Mouse (Mus musculus): ENCODE results near the gene Cybb.
"Not testable (repeated sequence)": the region's sequence is repeated elsewhere in the genome, so short reads cannot be mapped to it uniquely, and the experiment has no call there.

The Cybb gene

DNA sequence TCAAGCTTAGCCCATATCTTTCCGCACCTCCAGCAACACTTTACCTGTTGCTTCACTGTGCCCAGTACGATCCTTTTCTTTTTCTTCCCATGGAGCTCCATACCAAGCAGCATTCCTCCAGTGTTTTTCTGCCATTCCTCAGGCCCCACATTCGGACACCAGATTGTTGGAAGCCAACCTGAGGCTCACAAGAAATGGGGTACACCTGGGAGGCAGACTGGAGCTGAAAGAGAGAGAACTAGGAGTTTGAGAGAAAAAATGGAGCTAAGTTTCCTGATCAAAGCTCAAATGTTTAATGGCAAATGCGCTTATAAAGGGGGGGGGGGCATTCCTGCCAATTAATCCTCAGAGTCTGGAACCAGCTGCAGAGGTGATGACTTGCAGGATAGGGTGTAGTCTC is at the start of gene Cybb:
Gene Cybb, minus strand, starts transcription at position 101 of the 400 bp plus-strand sequence.
- no peak for DNase-seq

DNA sequence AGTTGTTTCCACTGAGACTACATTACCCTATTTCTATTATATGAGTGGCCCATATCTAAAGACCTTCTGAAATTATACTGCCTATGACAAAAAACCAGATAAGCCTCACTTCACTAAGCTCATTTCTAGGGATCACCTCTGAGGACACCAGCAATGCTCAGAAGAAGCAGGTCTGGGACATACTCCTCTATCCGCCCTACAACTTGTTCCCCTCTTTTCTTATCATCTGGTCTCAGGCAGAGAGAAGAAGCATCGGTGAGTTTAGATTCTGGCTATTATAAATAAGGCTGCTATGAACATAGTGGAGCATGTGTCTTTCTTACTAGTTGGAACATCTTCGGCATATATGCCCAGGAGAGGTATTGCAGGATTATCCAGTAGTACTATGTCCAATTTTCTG is 49.3 kb upstream of the Cybb start:
- DNase-seq, result no peak

DNA sequence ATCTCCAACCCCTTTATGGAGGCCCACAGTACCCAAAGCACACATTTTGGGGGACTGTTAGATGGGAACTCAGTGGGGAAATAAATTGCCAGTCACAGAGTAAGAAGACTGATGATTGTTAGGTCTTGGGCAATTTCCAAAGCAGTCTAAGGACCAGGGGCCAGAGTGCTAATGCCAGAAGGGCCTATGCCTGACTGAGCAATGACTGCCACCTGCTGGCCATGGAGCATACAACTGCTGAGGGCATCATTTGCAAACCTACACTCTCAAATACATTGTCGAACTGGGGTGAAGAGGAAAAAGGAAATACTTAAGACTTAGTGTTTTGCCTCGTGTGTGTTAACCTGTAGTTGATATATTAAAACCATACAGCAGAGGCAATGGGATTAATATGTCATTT is 32.4 kb upstream of the Cybb start:
- peak; percentile 14 for DNase-seq

DNA sequence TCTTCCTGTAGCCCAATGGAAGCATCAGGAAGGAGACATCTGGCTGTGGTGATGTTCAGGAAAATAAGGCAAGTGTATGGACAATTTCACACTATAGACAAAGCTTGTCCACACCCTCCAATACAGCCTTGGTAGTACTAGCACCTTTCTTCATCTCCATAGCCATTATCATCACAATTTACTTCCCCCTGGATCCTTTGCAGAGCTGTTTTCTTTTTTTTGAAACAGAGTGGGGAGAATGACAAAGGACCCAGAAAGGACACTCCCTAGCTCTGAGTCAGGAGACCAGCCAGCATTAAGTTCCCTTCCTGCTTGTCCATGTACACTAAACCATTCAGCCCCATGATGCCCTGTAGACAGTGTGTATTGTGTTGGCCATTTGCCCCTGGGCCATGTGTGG is 30.0 kb upstream of the Cybb start:
- DNase-seq, result not testable (repeated sequence)

DNA sequence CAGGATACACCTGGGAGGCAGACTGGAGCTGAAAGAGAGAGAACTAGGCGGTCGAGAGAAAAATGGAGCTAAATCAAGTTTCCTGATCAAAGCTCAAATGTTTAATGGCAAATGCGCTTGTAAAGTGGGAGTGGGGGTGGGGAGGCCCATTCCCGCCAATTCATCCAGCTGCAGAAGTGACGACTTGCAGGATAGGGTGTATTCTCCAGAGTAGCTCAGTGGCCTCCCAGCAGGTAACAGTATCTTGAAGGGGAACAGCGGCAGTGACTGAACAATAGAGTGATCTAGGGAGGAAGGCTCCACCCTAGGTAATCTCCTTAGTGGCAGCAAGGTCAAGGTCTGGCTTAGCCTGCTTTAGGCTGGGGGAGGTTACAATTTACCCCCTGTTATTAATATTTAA is 12.5 kb downstream of the Cybb start:
- DNase-seq, result not testable (repeated sequence)

DNA sequence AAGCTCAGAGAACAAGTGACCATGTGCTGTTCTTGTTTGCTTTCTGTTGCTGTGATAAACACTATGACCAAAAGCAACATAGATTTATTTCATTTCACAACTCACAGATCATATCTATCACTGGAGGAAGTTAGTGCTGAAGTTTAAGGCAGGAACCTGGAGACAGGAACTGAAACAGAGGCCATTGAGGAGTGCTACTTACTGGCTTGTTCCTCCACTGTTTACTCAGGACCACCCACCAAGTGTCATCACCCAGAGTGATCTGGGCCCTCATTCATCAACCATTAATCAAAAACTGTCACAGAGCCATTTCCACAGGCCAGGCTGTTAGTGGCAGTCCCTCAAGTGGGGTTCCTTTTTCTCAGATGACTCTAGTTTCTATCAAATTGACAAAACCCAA is 13.1 kb downstream of the Cybb start:
- DNase-seq, result no peak

DNA sequence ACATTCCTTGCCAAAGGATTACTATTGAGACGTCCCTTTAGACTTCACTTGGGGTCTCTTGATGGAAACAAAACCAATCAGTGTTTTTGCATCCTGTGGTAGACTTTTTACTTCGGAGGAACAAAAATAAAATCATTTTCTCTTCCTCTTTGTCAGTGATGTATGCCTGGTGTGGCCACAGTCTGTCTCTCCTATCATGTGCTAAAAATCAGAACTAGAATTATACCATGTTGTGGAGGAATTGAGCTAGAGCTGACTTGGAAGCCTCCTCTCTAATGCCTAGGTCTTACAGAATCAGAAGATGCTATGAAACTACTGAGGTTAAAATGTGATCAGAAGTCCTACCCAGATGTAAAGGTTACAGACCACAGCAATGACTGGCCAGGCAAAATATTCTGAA is 13.8 kb downstream of the Cybb start:
- no peak for DNase-seq

DNA sequence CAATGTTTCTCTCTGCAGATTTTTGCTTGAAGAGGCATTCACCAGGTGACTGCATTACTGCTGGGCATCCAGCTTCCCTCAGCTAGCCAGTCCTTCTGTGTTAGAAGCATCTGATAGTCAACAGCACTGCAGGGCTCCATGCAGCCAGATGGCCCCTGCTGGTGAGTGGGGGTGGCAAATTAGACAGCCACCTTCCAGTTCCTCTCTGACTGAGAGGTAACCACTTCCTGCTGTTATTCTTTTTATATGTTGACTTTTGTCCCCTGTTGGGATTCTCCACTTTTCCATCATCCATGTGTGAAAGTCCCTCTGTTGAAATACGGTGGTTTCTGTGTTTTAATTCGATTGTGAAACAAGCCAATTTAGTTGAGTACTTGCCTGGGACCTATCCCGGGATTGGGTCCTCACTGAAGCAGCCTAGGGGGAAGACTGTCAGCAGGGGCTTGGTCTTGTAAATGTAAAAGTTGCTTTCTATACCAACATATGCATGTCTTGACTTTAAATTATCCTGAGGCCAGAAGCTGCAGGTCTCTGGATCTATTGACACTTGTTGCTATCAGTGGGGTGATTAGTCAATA is 16.7 kb downstream of the Cybb start:
- peak; percentile 4 for DNase-seq

DNA sequence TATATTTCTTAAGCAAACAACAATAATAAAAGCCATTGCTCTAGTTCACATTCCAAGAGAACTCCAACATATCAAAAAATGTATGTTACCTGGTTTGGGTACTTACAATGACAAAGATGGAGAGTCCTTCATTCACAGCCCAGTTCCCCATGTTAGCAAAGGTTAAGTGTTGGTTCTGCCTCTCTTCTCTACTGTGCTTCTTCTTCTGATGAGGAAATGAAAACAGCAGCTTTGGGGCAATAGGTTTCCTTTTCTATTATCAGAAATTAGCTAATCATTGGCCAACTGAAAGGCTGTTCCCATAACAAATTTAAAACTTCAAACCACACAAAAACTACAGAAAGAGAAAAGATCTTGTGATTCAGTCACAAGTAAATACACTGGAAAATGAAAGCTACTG is 18.5 kb downstream of the Cybb start:
- no peak for DNase-seq

DNA sequence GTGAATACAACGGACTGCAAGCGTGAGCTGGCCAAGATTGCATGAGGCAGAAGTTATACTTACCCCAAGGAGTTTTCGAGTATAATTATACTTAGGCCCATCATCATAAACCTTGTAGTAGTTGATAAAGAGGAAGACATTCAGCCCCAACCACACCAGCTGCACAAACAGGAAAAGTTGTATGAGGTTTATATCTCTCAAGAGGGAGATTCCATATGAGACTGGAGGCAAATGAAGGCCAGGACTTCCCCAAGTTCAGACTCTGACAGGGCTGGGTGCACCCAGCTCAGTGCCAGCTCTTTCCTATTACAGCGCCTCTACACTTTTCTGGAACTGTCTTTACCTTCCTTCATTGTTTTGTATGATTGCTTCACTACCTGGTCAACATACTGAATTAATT is 20.6 kb downstream of the Cybb start:
- no peak for DNase-seq

DNA sequence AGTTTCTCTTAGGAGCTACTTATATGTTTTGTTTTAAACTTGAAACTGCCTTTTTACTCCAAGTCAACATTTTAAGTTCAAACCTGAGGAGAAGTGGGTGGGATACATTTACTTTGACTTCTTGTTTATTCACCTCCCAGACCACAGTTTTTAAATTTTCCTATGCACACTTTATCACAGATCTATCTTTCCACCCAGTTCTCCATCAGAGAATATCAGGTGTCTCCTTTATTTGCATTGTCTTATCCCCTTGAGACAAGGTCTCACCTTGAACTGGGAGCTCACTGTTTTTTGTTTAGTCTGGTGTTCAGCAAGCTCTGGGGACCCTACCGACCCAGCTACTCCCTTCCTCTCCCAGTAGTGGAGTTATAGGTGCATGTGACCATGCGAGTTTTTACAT is 21.7 kb downstream of the Cybb start:
- DNase-seq, result no peak

DNA sequence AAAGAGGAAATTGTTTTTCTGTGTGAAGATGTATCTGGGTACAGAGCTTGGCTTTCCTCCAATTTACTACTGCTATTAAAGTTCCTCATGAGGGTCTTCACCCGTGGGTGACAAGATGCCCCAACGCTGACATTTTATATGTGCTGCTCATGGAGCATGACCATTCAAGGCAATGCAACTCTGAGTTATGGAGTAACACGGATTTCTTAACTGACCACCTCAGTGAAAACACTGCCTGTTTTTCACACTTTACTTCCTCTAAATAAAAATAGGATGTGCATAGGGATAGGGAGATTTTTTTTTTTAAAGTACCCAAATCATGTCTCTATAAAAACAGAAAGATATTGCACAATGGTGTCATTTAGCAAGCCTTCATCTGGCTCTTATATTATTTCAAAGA is 24.9 kb downstream of the Cybb start:
- no peak for DNase-seq

DNA sequence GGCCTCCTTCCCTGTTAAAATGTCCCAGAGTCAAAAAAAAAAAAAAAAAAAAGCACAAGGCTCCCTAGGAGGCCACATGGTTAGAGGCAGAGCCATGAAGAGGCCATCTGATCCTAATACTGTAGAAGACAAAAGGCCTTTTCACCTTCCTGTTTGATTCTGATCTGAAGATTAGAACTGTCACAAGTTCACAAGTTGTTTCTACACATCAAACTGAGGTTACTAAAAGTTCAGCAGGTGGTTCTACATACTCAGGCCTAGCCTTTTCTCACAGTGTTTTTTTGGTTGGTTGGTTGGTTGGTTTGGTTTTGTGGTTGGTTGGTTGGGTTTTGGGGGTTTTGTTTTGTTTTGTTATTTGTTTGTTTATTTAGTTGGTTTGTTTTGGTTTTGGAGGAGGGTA is 26.2 kb downstream of the Cybb start:
- DNase-seq, result no peak

DNA sequence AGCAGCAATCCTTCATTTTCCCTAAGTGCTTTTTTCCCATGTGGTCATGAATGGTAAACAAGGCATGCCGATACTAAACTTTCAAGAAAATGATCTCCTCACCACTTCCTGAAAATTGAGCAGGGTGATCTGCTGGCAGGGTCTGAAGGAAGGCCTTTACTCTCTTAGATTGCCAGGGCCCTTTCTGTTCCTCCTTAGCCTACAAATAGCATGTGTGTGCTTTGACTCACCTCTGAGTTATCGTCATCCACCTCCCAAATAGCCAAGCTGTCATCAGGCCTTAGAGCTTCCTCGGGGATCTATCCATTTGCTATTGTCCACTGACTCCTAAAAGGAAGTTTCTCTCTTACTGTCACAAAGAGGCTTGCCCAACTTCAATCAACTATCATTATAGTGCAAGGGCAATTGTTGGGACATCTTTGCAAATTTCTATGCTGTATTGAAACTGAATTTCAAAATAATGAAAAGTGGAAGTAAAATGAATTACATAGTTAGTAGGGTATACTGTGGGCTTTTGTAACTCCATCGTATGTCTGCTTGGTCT is 27.1 kb downstream of the Cybb start:
- DNase-seq, result no peak

DNA sequence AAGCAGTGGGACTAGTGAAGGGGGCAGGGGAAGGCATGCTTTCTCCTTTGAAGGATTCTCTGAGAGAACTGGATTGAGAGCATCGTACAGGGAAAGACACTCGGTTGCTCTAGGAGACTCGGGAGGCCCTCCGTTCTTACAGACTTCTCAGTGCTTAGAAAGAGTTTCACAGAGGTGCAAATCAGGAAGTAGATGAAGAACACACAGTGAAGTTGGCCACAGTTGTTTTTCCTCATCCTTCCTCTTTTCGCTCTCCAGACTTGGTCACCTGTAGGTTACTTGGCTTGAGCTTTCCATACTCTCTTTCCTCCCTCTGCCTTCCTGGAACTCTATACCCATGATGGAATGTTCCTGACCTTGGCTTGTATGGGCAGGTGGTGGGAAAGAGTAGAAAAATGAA is 35.2 kb downstream of the Cybb start:
- no peak for DNase-seq

DNA sequence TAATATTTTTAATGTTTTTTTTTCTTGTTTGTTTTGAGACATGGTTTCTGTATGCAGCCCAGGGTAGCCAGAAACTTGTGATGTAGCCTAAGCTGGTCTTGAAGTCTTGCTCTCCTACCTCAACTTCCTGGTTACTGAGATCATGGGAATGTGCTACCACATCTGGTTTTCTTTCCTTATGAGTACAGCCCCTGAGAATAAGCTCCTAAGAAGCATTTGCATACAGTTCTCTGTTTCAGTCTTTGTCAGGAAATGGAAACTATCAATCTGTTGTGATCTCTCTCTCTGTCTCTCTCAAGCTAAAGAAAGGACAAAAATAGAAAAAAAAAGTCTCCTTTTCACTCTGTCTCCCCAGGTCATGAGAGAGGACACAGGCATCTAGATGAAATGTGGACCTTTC is 40.3 kb downstream of the Cybb start:
- DNase-seq, result no peak

DNA sequence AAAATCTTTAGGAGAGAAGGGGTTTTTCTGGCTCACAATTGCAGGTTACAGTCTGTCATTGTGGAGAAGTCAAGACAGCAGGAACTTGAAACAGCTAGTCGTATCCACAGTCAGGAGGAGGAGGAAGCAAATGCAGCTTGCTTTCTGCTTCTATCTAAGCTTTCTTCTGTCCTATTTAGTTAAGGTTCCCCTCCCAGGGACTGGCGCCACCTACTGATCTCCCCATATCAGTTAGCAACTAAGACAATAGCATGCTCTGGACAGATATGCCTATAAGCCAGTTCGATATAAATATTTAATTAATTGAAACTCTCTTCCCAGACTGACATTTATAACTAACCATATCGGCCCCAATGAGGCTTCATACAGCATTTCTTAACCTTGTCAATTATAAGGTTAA is 46.5 kb downstream of the Cybb start:
- peak; percentile 0 for DNase-seq

DNA sequence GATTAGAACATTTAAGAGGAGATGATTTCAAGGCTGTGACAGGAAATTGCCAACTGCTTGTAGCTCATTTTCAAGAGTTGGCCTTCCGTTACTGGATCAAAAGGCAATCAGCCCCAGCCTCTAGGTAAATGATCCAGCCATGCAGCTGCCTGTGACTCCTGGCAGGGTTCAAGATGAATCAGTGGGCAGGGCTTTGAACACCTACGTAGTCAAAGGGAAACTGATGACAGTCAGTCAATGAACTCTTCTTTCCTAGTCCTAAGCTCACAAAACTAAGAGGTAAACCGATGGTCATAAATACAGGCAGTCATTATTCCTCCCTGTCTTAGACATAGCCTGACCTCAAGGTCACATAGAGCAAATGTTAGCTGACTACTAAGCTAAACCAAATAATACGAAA is 47.0 kb downstream of the Cybb start:
- DNase-seq, result no peak

DNA sequence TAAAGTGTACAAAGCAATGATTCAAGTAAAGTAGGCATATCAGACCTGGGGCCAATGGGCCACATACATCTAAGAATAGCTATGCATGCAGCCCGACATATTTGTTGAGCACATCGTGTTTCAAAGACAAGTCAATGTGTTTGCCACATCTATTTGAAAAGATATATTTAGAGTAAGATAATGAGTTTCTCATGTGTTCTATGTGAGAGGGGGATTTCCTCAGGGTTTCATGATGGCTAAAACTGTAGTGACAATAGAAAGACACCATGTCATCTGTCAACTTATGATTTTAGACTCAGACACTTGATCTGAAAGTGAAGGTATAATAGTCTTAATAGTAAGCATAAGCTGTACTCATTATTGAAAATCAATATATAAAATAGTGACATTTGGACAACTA is 48.3 kb downstream of the Cybb start:
- DNase-seq, result no peak

DNA sequence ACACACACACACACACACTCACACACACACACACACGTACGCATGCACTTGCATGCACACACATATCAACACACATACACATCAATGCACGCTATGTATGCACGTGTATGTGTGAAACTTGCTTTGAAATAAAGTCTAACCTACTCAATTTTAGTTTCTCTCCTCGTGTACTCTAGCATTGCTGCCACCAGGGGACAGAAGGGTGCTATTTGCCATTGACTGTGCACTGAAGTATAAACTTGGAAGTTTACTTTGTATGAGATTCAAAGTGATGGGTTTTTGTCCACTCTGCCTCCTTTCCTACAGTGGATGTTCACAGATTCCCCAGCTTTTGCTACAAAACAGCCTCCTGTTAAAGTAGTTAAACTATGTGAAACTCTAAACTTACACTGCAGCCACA is 73.7 kb downstream of the Cybb start:
- no peak for DNase-seq
